Mouse (Mus musculus) embryonic facial prominence, embryonic 14.5 days (tissue): Measurements from ENCODE around the gene Tubb3. TPM values are rescaled to one million over a fixed set of nuclear protein-coding genes. Genes with fewer than 3 reads are reported as not detected.
"Not testable (repeated sequence)": the region's sequence is repeated elsewhere in the genome, so short reads cannot be mapped to it uniquely, and the experiment has no call there.

Source experiments
- ATAC-seq: fragments of 200-750 bp; cut with Nextera tagmentation; 2 replicates; pipeline ENCODE4 v1.8.0; 2017; ENCODE audit warnings: low read depth, moderate number of reproducible peaks, moderate TSS enrichment
- DNase-seq: peaks from one replicate; pipeline ENCODE4 v3.0.0-alpha.2; 2015; ENCODE audit warnings: low spot score
- H3K27ac ChIP-seq: fragments of 300-500 bp; sonication (generic); replicated peaks from 2 replicates; pipeline ENCODE4 v1.5.1; 2014; ENCODE audit warnings: low read depth, mild to moderate bottlenecking, low read length, moderate library complexity
- H3K27me3 ChIP-seq: fragments of 300-500 bp; sonication (generic); replicated peaks from 2 replicates; pipeline ENCODE4 v1.6.1; 2014; ENCODE audit warnings: low read length; ENCODE audit not compliant: control insufficient read depth, insufficient read depth
- H3K36me3 ChIP-seq: fragments of 300-500 bp; sonication (generic); 2 replicates; pipeline ENCODE4 v1.6.1; 2014; ENCODE audit warnings: low read length, mixed read lengths; ENCODE audit not compliant: control insufficient read depth, insufficient read depth
- H3K4me1 ChIP-seq: fragments of 300-500 bp; sonication (generic); 2 replicates; pipeline ENCODE4 v1.6.1; 2014; ENCODE audit warnings: antibody characterized with exemption, low read length; ENCODE audit not compliant: control insufficient read depth, insufficient read depth
- H3K4me2 ChIP-seq: fragments of 300-500 bp; sonication (generic); 2 replicates; pipeline ENCODE4 v1.6.1; 2014; ENCODE audit warnings: low read depth, mild to moderate bottlenecking, low read length, moderate library complexity, mixed read lengths
- H3K4me3 ChIP-seq: fragments of 300-500 bp; sonication (generic); 2 replicates; pipeline ENCODE4 v1.5.1; 2014; ENCODE audit warnings: low read depth, mild to moderate bottlenecking, low read length
- H3K9ac ChIP-seq: fragments of 300-500 bp; sonication (generic); 2 replicates; pipeline ENCODE4 v1.6.1; 2014; ENCODE audit warnings: low read depth, mild to moderate bottlenecking, low read length, moderate library complexity, mixed read lengths
- H3K9me3 ChIP-seq: fragments of 300-500 bp; sonication (generic); 2 replicates; pipeline ENCODE4 v1.6.1; 2016; ENCODE audit warnings: low read length; ENCODE audit not compliant: control insufficient read depth
- WGBS: fragments of 180-500 bp; shearing (Covaris S2); extraction: QIAGEN DNeasy Blood & Tissue Kit; methylation state at CpG from one replicate; pipeline ENCODE4 v1.1.7; 2014; 5-methylcytosine and 5-hydroxymethylcytosine counted together
- polyA plus RNA-seq: library from polyadenylated mRNA; unstranded; fragments of >200 nt; fragmentation: Nextera tagmentation; extraction: Ambion mirVana; gene quantifications from 2 replicates; pipeline ENCODE4 v1.2.1, GENCODE M21; 2014

Tubb3 gene
- polyA plus RNA-seq, 1 experiment from 2014 or later = 81.9 TPM

DNA sequence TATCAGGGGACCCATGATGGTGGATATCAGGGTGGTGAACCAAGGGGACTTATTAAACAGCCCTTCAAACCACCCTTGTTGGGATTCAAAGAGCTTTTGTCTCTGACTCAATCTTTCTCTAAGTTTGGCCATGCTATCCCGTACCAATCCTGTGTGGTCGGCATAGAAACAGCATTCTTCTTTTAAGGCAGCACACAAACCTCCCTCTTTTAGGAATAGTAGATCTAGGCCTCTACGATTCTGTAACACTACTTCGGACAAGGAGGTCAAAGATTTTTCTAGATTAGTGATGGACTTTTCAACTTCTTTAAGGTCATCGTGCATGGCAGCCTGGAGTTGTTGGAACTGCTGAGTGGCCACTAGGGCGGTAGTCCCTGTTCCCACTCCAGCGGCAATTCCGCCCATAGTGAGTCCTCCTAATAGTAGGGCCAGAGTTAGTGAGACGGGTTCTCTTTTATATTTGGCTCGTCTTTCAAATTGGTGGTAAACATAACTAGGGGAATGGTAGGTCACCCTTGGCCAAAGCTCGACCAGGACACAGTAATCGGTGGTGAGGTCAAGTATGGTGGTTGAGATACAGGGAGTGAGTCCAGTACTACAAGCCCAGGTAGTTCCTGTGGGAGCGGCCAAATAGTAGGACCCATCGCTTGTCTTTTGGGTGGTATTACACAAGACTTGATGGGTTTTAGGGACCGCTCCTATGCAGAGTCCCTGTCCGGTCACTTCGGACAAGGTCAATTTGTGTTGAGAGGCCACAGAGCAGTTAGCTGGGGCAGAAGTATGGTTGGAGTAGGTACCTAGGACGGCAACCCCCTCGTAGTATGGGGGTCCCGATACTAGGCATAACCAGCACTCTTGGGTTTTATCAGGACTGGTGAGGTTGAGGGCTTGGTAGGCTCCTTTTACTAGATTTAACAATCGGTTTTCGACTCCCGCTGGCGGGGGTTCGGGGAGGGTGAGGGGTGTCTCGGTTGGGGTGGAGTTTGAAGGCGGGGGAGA, 15.6 kb downstream of the Tubb3 start:
- Histone ChIP-seq H3K27ac (no peak overlapping the region), H3K36me3 (no peaks in the 10 kb centered on the region), H3K4me1 (no peaks in the 10 kb centered on the region), H3K4me3 (no peak overlapping the region), H3K9ac (no peak overlapping the region), H3K27me3 (no peaks in the 10 kb centered on the region), H3K9me3 (peaks cover 41% of the 10 kb centered on the region), H3K4me2 (no peak overlapping the region)
- DNase-seq (no peak), ATAC-seq (no peak)
- WGBS = 96% methylated on average over 27 of the region's 27 CpGs

DNA sequence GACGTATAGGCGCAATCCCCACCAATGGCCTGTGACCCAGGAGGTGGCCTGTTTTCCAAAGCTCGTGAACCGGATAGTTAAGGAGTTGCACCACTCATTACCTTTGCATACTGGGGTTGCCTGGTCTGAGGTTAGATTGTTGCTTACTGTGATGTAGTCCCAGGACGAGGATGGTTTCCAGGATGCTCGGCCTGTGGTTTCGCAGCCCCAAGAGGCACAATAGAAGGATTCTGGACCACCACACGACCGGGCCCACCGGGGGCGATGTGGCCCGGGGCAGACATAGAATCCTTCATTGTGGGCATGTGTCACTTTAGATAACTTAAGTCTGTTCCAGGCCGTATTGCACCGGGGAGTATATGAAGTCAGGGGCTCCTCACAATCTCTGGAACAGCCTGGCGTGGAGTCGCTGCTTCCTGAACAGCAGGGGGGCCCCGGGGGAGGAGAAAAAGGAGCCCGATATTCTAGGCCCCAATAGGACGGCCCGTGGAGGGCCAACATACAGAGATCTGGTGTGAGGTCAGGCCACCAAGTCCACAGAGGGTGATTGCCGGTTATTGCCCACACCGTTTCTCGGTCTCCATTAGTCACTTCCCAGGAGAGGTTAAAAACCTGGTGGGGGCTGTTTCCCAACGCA, 16.5 kb downstream of the Tubb3 start:
- no peak overlapping the region for H3K4me2 ChIP-seq
- DNase-seq (no peak), ATAC-seq (no peak)
- no peaks in the 10 kb centered on the region for H3K4me1 ChIP-seq
- no peak overlapping the region for H3K4me3 ChIP-seq
- H3K27ac ChIP-seq = no peak overlapping the region
- H3K27me3 ChIP-seq = no peaks in the 10 kb centered on the region
- peaks cover 49% of the 10 kb centered on the region for H3K9me3 ChIP-seq
- 97% methylated on average over 24 of the region's 24 CpGs for WGBS
- no peaks in the 10 kb centered on the region for H3K36me3 ChIP-seq
- H3K9ac ChIP-seq = no peak overlapping the region

GRCm38 (mm10) chr8:123428343-123428893, 17.2 kb downstream of the Tubb3 start:
- H3K4me1 ChIP-seq = no peaks in the 10 kb centered on the region
- no peaks in the 10 kb centered on the region for H3K27me3 ChIP-seq
- WGBS = 98% methylated on average over 29 of the region's 29 CpGs
- ATAC-seq = no peak
- H3K4me2 ChIP-seq = no peak overlapping the region
- H3K4me3 ChIP-seq = no peak overlapping the region
- no peak overlapping the region for H3K9ac ChIP-seq
- no peak overlapping the region for H3K27ac ChIP-seq
- no peak for DNase-seq
- H3K9me3 ChIP-seq = peaks cover 55% of the 10 kb centered on the region
- H3K36me3 ChIP-seq = no peaks in the 10 kb centered on the region

- ATAC-seq (no peak), DNase-seq (no peak)
- H3K27me3 ChIP-seq = no peaks in the 10 kb centered on the region
- no peaks in the 10 kb centered on the region for H3K36me3 ChIP-seq
- H3K4me2 ChIP-seq = no peak overlapping the region
- no peaks in the 10 kb centered on the region for H3K4me1 ChIP-seq
- no peak overlapping the region for H3K4me3 ChIP-seq
- WGBS = 94% methylated on average over 23 of the region's 23 CpGs
- no peak overlapping the region for H3K9ac ChIP-seq
- no peak overlapping the region for H3K27ac ChIP-seq
- peaks cover 59% of the 10 kb centered on the region for H3K9me3 ChIP-seq
These were observed 17.9 kb downstream of the Tubb3 start for GRCm38 (mm10) chr8:123428939-123429721.

- H3K27me3 ChIP-seq, ATAC-seq, H3K27ac ChIP-seq, H3K4me1 ChIP-seq, DNase-seq, H3K4me2 ChIP-seq, H3K9ac ChIP-seq, H3K36me3 ChIP-seq, H3K4me3 ChIP-seq: not testable (repeated sequence)
- 96% methylated on average over 15 of the region's 15 CpGs for WGBS
- H3K9me3 ChIP-seq = peaks cover 63% of the 10 kb centered on the region
These were observed 18.4 kb downstream of the Tubb3 start for GRCm38 (mm10) chr8:123429722-123430013.

DNA sequence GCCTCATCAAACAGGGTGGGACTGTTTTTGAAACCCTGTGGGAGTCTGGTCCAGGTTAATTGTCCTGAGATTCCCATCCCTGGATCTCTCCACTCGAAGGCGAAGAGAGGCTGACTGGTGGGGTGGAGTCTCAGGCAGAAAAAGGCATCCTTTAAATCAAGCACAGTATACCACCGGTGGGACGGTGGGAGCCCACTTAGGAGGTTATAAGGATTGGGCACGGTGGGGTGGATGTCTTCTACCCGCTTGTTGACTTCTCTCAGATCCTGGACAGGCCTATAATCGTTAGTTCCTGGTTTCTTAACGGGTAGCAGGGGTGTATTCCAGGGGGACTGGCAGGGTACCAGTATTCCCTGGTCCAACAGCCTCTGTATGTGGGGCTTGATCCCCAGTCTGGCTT, 19.7 kb downstream of the Tubb3 start:
- H3K27ac ChIP-seq, DNase-seq, H3K9ac ChIP-seq, ATAC-seq, H3K4me3 ChIP-seq, H3K36me3 ChIP-seq, H3K27me3 ChIP-seq, H3K4me1 ChIP-seq, H3K4me2 ChIP-seq: not testable (repeated sequence)
- 90% methylated on average over 7 of the region's 8 CpGs for WGBS
- H3K9me3 ChIP-seq = peaks cover 64% of the 10 kb centered on the region

DNA sequence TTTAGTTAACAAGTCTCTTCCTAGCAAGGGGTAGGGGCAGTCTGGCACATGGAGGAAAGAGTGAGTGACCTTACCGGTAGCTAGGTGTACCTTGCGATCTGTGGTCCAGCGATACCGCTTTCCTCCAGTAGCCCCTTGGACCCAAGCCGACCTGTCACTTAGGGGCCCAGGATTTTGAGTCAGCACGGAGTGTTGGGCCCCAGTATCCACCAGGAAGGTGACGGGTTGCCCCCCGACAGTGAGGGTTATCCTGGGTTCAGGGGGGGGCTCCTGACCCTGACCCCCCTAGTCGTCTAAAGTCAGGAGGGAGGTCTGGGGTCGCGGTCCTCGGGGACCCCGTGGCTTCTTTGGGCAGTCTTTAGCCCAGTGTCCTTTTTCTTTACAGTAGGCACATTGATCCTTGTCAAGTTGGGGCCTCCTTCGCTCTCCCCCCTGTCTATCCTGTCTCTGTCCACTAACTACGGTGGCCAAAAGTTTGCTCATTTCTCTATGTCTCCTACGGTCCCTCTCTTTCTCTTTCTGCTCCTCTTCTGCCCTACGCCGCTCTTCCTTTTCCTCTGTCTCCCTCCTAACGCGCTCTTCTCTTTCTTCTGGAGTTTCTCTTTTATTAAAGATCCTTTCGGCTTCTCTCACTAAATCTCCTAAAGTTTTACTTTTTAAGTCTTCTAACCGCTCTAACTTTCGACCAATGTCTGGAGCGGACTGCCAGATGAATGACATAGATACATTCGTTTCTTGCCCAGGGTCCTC, 20.6 kb downstream of the Tubb3 start:
- no peak overlapping the region for H3K9ac ChIP-seq
- no peaks in the 10 kb centered on the region for H3K36me3 ChIP-seq
- H3K9me3 ChIP-seq = peaks cover 57% of the 10 kb centered on the region
- DNase-seq = no peak
- no peak overlapping the region for H3K27ac ChIP-seq
- no peak for ATAC-seq
- no peak overlapping the region for H3K4me3 ChIP-seq
- 97% methylated on average over 23 of the region's 25 CpGs for WGBS
- H3K4me2 ChIP-seq = no peak overlapping the region
- H3K27me3 ChIP-seq = no peaks in the 10 kb centered on the region
- H3K4me1 ChIP-seq = no peaks in the 10 kb centered on the region

- no peak overlapping the region for H3K27ac ChIP-seq
- ATAC-seq = no peak
- H3K36me3 ChIP-seq = no peaks in the 10 kb centered on the region
- H3K4me3 ChIP-seq = no peak overlapping the region
- no peaks in the 10 kb centered on the region for H3K4me1 ChIP-seq
- 98% methylated on average over 16 of the region's 16 CpGs for WGBS
- peaks cover 51% of the 10 kb centered on the region for H3K9me3 ChIP-seq
- H3K4me2 ChIP-seq = no peak overlapping the region
- no peak for DNase-seq
- H3K9ac ChIP-seq = no peak overlapping the region
- no peaks in the 10 kb centered on the region for H3K27me3 ChIP-seq
These were observed 21.2 kb downstream of the Tubb3 start for GRCm38 (mm10) chr8:123432381-123432780.
